Mouse (Mus musculus): Measurements from ENCODE around the gene Gcnt2. TPM values are rescaled to one million over a fixed set of nuclear protein-coding genes. Genes with fewer than 3 reads are reported as not detected.

The Gcnt2 gene
- polyA plus RNA-seq, 1 experiment from 2014 or later, result 11.2 TPM

Small RNA genes within 50 kb of the gene (microRNA-seq; reads per million reads assigned to microRNA genes)
- not detected for gene Mir5124a

Other genes starting within 250 kb of the Gcnt2 start
- 0.31 and 0.32 TPM in 2 replicates for gene Tfap2a, start 121.4 kb upstream of the Gcnt2 start, polyA plus RNA-seq (2014; fragmentation: Nextera tagmentation; extraction: Ambion mirVana)
- 72.2 and 73.7 TPM in 2 replicates for gene Pak1ip1, start 141.3 kb downstream of the Gcnt2 start, polyA plus RNA-seq (2014; fragmentation: Nextera tagmentation; extraction: Ambion mirVana)
- 225 and 246 TPM in 2 replicates for gene Tmem14c, start 156.5 kb downstream of the Gcnt2 start, polyA plus RNA-seq (2014; fragmentation: Nextera tagmentation; extraction: Ambion mirVana)
- 0.26 and 0.39 TPM in 2 replicates for gene Mak, start 220.0 kb downstream of the Gcnt2 start, polyA plus RNA-seq (2014; fragmentation: Nextera tagmentation; extraction: Ambion mirVana)